Mouse (Mus musculus) adrenal gland, adult 18-20 months (tissue): ENCODE results near the gene Akr1c13. TPM values are rescaled to one million over a fixed set of nuclear protein-coding genes. Genes with fewer than 3 reads are reported as not detected.

Source experiments
- DNase-seq, 2 experiments: peaks; one replicate each; pipeline ENCODE4 v3.0.0; 2021 to 2022; ENCODE audit warnings: low spot score in 2 of 2
- total RNA-seq, 2 experiments: library from RNA; stranded (reverse); gene quantifications; 1 replicate in 1 of 2; 2 replicates in 1 of 2; pipeline ENCODE4 v1.2.3; 2021

Gene Akr1c13
- total RNA-seq, 2 experiments from 2014 or later: 8.7 to 18.3 TPM

DNA sequence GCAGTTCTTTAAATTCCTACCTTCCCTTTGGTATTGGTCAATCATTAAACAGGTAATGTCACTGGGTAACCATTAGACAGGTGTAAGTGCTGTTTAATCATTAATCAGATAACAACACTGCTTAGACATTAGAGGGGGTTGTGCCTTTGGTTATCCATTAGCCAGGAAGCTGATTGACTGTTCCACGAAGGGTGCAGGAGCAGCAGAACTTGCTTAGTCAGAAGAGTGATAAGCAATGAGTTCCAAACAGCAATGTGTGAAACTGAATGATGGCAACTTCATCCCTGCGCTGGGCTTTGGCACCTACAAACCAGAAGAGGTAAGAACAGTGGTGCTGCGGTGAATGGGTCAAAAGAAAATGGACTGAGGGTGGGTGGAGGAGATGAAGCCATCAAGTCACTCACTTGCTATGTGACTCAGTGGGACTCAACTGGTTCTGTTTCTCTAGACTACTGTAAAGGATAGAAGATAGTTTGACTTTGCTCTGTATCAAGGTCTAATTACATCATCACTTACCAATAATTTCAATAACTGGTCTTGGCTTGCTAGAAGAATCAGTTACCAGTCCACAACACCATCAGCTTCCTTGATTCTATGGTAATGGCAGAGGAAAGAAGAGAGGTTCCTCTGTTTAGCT is 42.7 kb downstream of the Akr1c13 start:
- DNase-seq: no peak

DNA sequence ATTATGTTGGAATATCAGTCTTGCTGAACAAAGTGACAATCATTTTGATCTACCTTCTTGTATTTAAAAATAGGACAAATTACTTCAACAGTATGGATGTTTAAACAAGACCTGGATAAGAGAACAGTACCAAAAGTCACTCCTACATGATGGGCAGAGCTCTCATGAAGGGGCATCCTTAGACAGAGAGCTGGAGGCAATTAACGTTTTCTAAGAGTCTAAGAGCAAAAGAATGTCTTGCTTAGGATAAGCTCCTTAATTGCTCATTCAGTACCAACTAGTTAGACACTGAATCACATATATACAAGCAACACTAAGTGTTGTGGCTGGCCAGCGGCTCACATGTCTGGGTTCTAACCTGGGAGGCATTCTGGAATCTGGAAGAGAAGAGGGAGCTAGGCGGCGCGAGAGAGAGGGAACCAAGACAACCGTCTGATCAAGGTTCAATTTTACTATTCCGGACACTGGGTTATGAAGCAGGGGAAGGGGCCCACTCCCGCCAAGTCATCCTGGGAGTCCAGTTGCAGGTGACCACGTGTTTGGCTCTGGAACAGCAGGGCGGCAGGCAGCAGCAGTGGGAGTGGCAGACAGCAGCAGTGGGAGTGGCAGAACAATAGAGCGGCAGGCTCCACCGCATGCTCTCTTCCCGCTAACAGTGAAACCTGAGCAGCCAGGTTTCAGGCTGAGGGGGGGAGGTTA is 54.1 kb downstream of the Akr1c13 start:
- DNase-seq: peak in 1 of 2 experiments; percentile 2

DNA sequence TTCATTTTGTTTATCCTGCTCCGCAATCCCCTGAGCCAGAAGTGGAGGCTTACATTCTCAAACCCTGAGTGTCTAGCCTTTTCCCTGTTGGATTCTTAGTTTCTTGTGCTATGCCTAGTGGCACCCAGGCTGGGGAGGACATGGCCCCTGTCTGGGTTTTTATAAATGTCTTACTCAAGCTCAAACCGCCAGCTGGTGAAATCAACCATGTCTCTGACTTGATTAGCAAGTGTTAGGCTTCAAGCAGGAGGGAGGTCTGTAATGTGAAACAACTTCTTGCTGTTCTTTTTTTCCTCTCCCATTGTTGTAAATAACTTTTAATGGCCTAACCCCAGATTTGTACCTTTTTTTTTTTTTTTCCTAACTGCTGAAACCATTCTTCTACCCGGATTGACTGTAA is 58.4 kb downstream of the Akr1c13 start:
- DNase-seq: no peak

Other genes starting within 250 kb of the Akr1c13 start
- not detected for gene Ucn3, start 245.8 kb upstream of the Akr1c13 start, total RNA-seq
- 1 to 10 TPM; 1.9 to 2.4 TPM for gene Akr1c14, start 142.1 kb upstream of the Akr1c13 start, total RNA-seq
- 1,000 to 10,000 TPM in 1 of 2 experiments, under 1 TPM in 1; 0.74 to 3,425 TPM for gene Akr1c18, start 40.5 kb upstream of the Akr1c13 start, total RNA-seq
- under 1 TPM; 0.23 to 0.77 TPM for gene Akr1c19, start 37.5 kb downstream of the Akr1c13 start, total RNA-seq
- gene Akr1c12, start 88.3 kb downstream of the Akr1c13 start, total RNA-seq: not detected
- gene Akr1c6, start 243.2 kb downstream of the Akr1c13 start, total RNA-seq: not detected